Mouse (Mus musculus) liver, postnatal 0 days (tissue): Measurements from ENCODE around the gene Myl9. TPM values are rescaled to one million over a fixed set of nuclear protein-coding genes. Genes with fewer than 3 reads are reported as not detected.

ENCODE experiments used
- ATAC-seq: fragments of 200-750 bp; cut with Nextera tagmentation; 2 replicates; pipeline ENCODE4 v1.8.0; 2017; ENCODE audit warnings: mild to moderate bottlenecking, moderate library complexity
- DNase-seq: peaks from one replicate; pipeline ENCODE4 v3.0.0-alpha.2; 2016
- H3K27ac ChIP-seq: fragments of 300-500 bp; sonication (generic); 2 replicates; pipeline ENCODE4 v1.5.1; 2014; ENCODE audit warnings: antibody characterized with exemption, moderate library complexity, mild to moderate bottlenecking, low read depth
- H3K27me3 ChIP-seq: fragments of 300-500 bp; sonication (generic); 2 replicates; pipeline ENCODE4 v1.6.1; 2014; ENCODE audit warnings: low read length, control low read depth, mixed read lengths; ENCODE audit not compliant: insufficient read depth
- H3K36me3 ChIP-seq: fragments of 300-500 bp; sonication (generic); replicated peaks from 2 replicates; pipeline ENCODE4 v1.6.1; 2014; ENCODE audit warnings: mild to moderate bottlenecking, control low read depth, low read length, moderate library complexity, mixed read lengths; ENCODE audit not compliant: insufficient read depth
- H3K4me1 ChIP-seq: fragments of 300-500 bp; sonication (generic); 2 replicates; pipeline ENCODE4 v1.6.1; 2014; ENCODE audit warnings: antibody characterized with exemption, mild to moderate bottlenecking, control low read depth; ENCODE audit not compliant: insufficient read depth
- H3K4me2 ChIP-seq: fragments of 300-500 bp; sonication (generic); 2 replicates; pipeline ENCODE4 v1.6.1; 2014; ENCODE audit warnings: low read depth, mild to moderate bottlenecking, low read length, moderate library complexity, mixed read lengths
- H3K4me3 ChIP-seq: fragments of 300-500 bp; sonication (generic); 2 replicates; pipeline ENCODE4 v1.5.1; 2014; ENCODE audit warnings: low read depth, low read length
- H3K9ac ChIP-seq: fragments of 300-500 bp; sonication (generic); replicated peaks from 2 replicates; pipeline ENCODE4 v1.6.1; 2014; ENCODE audit warnings: mild to moderate bottlenecking, moderate library complexity
- H3K9me3 ChIP-seq: fragments of 300-500 bp; sonication (generic); 2 replicates; pipeline ENCODE4 v1.6.1; 2016; ENCODE audit warnings: mild to moderate bottlenecking, control low read depth, low read length, mixed read lengths
- CTCF ChIP-seq: sonication (generic); IDR thresholded peaks from 2 replicates; pipeline ENCODE4 v1.5.1; 2016; ENCODE audit warnings: antibody characterized with exemption, low read depth
- EP300 ChIP-seq: IDR thresholded peaks from 2 replicates; pipeline ENCODE4 v1.6.1; 2016; ENCODE audit warnings: antibody characterized with exemption, low read depth, mild to moderate bottlenecking
- WGBS: fragments of 180-500 bp; shearing (Covaris S2); extraction: QIAGEN DNeasy Blood & Tissue Kit; methylation state at CpG from one replicate; pipeline ENCODE4 v1.1.7; 2014; ENCODE audit not compliant: insufficient replicate concordance; 5-methylcytosine and 5-hydroxymethylcytosine counted together
- polyA plus RNA-seq: library from polyadenylated mRNA; unstranded; fragments of >200 nt; fragmentation: Nextera tagmentation; extraction: Ambion mirVana; gene quantifications from 2 replicates; pipeline ENCODE4 v1.2.1, GENCODE M21; 2015

Gene Myl9
- polyA plus RNA-seq: 50.4 and 51.2 TPM in 2 replicates

DNA sequence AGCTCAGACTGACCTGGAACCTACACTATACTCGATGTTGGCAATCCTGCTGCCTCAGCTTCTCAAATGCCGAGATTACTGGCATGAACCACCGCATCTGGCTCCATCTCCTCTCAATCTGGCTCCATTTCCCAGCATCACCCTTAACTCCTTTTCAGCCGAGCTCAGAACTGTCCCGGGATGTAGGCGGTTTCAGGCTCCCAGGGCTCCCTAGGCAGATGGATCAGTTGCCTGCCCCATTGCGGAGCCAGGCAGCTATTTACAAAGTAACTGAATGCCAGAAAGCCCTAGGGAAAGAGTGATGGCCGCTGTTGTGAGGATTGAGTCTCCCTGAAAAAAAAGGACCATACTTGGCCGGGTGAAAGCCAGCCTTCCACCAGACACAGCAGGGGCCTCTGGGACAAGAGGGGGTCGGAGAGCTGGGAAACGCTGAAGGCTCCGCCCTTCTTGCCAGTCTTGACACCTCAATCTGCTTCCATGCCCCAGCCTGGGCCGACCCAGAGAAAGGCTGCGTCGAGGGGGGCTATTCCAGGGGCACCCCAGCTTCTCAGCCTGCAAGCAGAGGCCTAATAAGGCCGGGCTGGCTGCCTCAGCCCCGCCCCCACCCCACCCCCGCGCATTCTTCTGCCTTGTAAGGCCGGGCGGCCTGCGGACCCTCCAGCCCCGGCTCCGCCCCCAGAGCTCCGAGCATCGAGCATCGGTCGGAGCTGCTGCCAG lies at the start of gene Myl9:
Gene Myl9, plus strand, starts transcription at position 683 of the 717 bp plus-strand sequence.
- peak within 1 kb of the TSS; percentile 62 for H3K4me2 ChIP-seq
- H3K4me3 ChIP-seq: peak within 1 kb of the TSS; percentile 20
- H3K9ac ChIP-seq: peak within 1 kb of the TSS; percentile 8; the same call in 1 of the 2 replicates
- 16% methylated on average over 28 of the region's 28 CpGs for WGBS
- DNase-seq (peak; percentile 47), ATAC-seq (no peak)
- peaks cover 12% of the 10 kb centered on the region; the same call in 1 of the 2 replicates for H3K27me3 ChIP-seq
- peaks cover 11% of the 10 kb centered on the region for H3K4me1 ChIP-seq
- no peaks in the 10 kb centered on the region for H3K36me3 ChIP-seq
- H3K9me3 ChIP-seq: no peaks in the 10 kb centered on the region
- TF ChIP-seq CTCF: no peak
- TF ChIP-seq EP300: no peak
- H3K27ac ChIP-seq: 0 out of 2 replicates have a peak within 1 kb of the TSS, but pooled peaks have one; percentile 45

DNA sequence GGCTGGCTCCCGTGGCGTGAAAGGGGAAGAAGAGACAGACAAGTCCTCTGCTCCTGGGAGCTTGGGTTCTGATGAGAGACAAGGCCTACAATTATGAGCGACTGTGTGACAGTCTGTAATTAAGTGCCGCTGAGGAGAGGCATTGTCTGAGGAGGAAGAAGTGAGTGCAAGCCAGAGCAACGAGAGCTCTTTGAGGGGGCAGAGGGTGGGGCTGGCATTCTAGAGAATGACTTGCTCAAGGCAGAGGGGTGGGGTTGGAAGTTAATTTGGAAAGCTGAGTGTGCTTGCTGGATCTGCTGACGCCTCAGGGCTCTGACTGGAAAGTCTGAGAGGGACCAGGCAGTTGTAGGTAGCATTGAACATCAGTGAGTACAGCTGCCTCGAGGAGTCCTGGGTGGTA lies 48.9 kb upstream of the Myl9 start:
- no peak for ATAC-seq
- TF ChIP-seq CTCF: no peak
- TF ChIP-seq EP300: no peak
- Histone ChIP-seq H3K27ac (no peak overlapping the region), H3K36me3 (no peaks in the 10 kb centered on the region), H3K4me3 (no peak overlapping the region), H3K9me3 (no peaks in the 10 kb centered on the region), H3K27me3 (no peaks in the 10 kb centered on the region), H3K9ac (no peak overlapping the region), H3K4me1 (peaks cover 27% of the 10 kb centered on the region), H3K4me2 (no peak overlapping the region)
- WGBS: 43% methylated on average over 7 of the region's 7 CpGs
- no peak for DNase-seq

DNA sequence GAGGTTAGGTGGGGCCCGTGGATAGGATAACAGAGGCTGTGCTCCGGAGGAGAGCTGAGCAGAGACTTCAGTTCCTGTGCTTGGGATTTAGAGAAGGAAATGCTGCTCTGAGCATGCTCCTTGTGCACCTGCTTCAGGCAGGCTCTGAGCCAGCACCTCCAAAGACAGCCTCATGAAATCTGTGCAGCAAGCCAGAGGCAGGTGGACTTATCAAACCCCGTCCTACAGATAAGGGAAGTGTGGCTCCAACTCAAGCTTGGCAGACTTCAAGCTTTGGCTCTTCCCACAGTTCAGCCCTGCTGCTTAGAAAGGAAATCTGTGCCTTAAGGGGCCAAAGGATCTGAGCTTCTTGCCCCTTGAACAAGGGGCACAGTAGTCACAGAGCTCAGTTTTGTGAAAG lies 48.3 kb upstream of the Myl9 start:
- DNase-seq (no peak), ATAC-seq (no peak)
- H3K27ac ChIP-seq: no peak overlapping the region
- H3K9me3 ChIP-seq: no peaks in the 10 kb centered on the region
- no peaks in the 10 kb centered on the region for H3K36me3 ChIP-seq
- H3K9ac ChIP-seq: no peak overlapping the region
- 46% methylated on average over 3 of the region's 3 CpGs for whole genome bisulfite sequencing
- TF ChIP-seq CTCF (no peak), EP300 (no peak)
- H3K4me3 ChIP-seq: no peak overlapping the region
- no peaks in the 10 kb centered on the region for H3K27me3 ChIP-seq
- H3K4me2 ChIP-seq: no peak overlapping the region
- peaks cover 25% of the 10 kb centered on the region for H3K4me1 ChIP-seq

DNA sequence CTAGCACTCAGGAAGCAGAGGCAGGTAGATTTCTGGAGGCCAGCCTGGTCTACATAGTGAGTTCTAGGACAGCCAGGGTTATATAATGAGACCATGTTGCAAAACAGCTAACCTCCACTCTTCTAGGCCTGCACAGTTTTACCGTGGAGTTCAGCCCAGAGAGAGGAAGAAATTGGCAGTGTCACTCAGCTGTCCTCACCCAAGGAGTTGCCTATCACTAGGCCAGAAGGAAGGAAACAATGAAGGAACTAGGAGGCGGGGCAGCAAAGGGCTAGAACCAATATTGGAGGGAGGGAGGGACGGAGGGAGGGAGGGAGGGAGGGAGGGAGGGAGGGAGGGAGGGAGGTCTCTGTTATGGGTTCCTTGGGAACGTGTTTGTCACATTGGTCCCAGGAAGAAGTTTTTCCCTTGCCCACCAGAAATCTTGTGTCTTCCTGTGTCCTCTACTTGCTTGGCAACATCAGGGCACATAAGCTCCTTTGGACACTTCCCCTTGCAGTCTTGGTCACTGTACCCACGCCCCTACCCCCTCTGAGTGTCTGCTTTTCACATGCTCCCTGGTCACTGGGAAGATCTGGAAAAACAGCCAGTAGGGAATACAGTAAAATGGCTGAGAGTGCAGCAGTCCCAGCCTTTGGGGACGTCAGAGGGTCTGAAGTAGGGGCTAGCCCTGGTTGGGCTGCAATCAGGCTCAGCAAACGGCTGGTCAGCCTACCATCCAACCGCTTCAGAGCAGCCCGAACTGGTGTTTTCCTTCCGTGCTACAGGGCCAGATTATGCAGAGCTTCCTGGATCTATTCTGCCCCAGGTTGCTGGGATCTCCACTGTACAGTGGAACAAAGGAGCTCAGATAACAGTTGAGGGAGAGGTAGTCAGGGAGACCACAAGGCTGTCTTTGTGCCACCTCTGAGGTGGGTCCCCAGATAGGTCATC lies 45.4 kb upstream of the Myl9 start:
- Histone ChIP-seq H3K4me3 (peak overlapping the region; percentile 55), H3K9me3 (no peaks in the 10 kb centered on the region), H3K27ac (peak overlapping the region; percentile 80), H3K36me3 (no peaks in the 10 kb centered on the region), H3K9ac (peak overlapping the region; percentile 64; the same call in 1 of the 2 replicates), H3K4me1 (peaks cover 27% of the 10 kb centered on the region), H3K4me2 (peak overlapping the region; percentile 81), H3K27me3 (no peaks in the 10 kb centered on the region)
- DNase-seq (no peak), ATAC-seq (peak; percentile 44)
- WGBS: 15% methylated on average over 9 of the region's 10 CpGs
- TF ChIP-seq CTCF (no peak), EP300 (no peak)

DNA sequence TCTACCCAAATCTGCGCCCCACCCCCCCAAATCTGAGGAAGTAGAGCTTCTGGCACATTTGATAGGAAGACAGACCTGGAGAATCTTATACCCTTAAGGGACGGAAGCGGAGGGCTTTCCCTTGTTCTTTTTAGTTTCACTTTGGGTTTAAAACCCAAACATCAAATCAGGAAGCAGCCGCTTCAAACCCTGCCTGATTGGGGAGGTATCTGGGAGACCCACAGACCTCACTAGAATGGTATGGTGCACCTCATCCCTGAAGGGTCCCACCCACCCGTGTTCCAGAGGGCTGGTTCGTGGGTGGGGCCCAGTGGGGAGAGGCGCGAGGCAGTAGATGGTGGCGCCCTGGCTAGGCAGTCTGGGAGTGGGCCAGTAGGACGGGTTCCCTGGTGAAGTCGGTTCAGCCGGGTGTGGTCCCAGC lies 44.7 kb upstream of the Myl9 start:
- H3K9me3 ChIP-seq: no peaks in the 10 kb centered on the region
- H3K36me3 ChIP-seq: no peaks in the 10 kb centered on the region
- ATAC-seq: peak; percentile 24
- no peaks in the 10 kb centered on the region for H3K27me3 ChIP-seq
- H3K4me1 ChIP-seq: peaks cover 27% of the 10 kb centered on the region
- peak overlapping the region; percentile 55 for H3K4me3 ChIP-seq
- WGBS: 37% methylated on average over 12 of the region's 12 CpGs
- no peak for TF ChIP-seq CTCF
- no peak for TF ChIP-seq EP300
- peak overlapping the region; percentile 64; the same call in 1 of the 2 replicates for H3K9ac ChIP-seq
- no peak for DNase-seq
- peak overlapping the region; percentile 81 for H3K4me2 ChIP-seq
- peak overlapping the region; percentile 80 for H3K27ac ChIP-seq

DNA sequence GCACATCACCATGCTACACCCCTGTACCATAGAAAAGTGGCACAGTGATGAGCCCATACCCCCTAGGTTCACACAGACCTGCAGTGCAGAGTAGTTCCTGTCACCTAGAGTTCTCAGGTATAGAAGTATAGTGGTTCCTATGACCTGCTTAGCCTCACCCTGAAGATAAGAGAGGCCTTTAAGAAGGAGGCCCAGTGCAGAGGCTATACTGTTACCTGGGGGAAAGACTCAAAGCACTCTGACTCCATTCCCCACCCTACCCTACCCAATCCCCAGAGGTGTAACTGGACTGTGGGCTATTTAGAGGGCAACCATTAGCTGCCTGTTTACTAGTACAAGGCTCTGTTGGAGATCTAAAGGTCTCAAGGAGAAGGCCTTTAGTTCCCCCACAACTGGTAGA lies 43.6 kb upstream of the Myl9 start:
- no peaks in the 10 kb centered on the region for H3K27me3 ChIP-seq
- peaks cover 19% of the 10 kb centered on the region for H3K4me1 ChIP-seq
- H3K9ac ChIP-seq: no peak overlapping the region
- H3K36me3 ChIP-seq: no peaks in the 10 kb centered on the region
- no peak overlapping the region for H3K27ac ChIP-seq
- ATAC-seq (no peak), DNase-seq (no peak)
- no peak overlapping the region for H3K4me3 ChIP-seq
- H3K4me2 ChIP-seq: no peak overlapping the region
- H3K9me3 ChIP-seq: no peaks in the 10 kb centered on the region
- TF ChIP-seq CTCF: no peak
- TF ChIP-seq EP300: no peak
